Mouse (Mus musculus): ENCODE data around the gene Col6a6.
"Not testable (repeated sequence)": the region's sequence is repeated elsewhere in the genome, so short reads cannot be mapped to it uniquely, and the experiment has no call there.

The Col6a6 gene

GRCm38 (mm10) chr9:105658216-105658615, 169.7 kb downstream of the Col6a6 start:
- no peak for DNase-seq

- DNase-seq = no peak
These were observed 171.8 kb downstream of the Col6a6 start for GRCm38 (mm10) chr9:105656189-105656588.

- peak; percentile 84 to 89 for DNase-seq
These were observed 185.2 kb downstream of the Col6a6 start, which contains the start of gene Pik3r4 for GRCm38 (mm10) chr9:105642460-105643371. TSS of gene Pik3r4 (plus strand) at chr9:105642978.

GRCm38 (mm10) chr9:105641377-105641776, 186.6 kb downstream of the Col6a6 start:
- DNase-seq = not testable (repeated sequence)
